Mouse (Mus musculus) megakaryocyte, embryonic 14.5 days (primary cell): ENCODE data around the gene Llgl2.

ENCODE experiments used
- FLI1 ChIP-seq: IDR thresholded peaks from 2 replicates; pipeline ENCODE4 v1.6.1; 2012; ENCODE audit warnings: low read length, inconsistent platforms, mixed read lengths
- GATA1 ChIP-seq: IDR thresholded peaks from 3 replicates; pipeline ENCODE4 v1.6.1; 2012; ENCODE audit warnings: mixed read lengths, low read length, inconsistent platforms, borderline replicate concordance

- TF ChIP-seq GATA1: no peak
- TF ChIP-seq FLI1: no peak
Observed at GRCm38 (mm10) chr11:115869393-115869792, 45.5 kb downstream of the Llgl2 start.
